ENCODE assay signal across 14 mouse cellular contexts in the genomic region with DNA sequence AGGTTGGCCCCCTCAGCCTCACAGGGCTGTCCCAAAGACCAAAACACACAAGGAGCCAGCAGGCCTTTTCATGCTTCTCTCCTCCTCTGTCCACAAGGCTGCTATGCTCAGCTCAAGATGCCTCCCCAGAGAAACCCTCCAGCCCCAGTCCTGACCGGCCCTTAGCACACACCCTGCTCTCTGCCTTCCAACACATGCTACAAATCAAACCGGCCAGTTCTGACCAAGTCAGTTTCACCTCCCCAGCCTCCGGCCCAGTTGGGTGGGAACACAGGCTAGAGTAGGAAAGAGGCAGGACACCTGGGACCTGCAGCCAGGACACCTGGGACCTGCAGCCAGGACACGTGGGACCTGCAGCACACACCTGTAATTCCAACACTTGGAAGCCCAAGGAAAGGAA. TPM values are rescaled to one million over a fixed set of nuclear protein-coding genes. Genes with fewer than 3 reads are reported as not detected.
"Had no signal": no experiment of that assay in that cellular context is flagged by ENCODE, and none has a peak within 500 bp of the region (broad histone marks: within the 10 kb centered on the region; RNA-seq: fewer than 3 reads in every experiment).

No protein-coding gene starts in this region.

- DNase-seq: kidney, adult 18-20 months; kidney, postnatal 4 days; liver; lung, postnatal 14 days; right cerebral cortex, postnatal 14 days; thymus, adult 2 months; thymus, postnatal 25 days had no signal

- H3K27me3 ChIP-seq: limb, embryonic 12.5 days; lung, embryonic 15.5 days; megakaryocyte, embryonic 14.5 days; midbrain, embryonic 12.5 days had no signal

- H3K4me2 ChIP-seq: limb, embryonic 12.5 days; lung, embryonic 15.5 days; midbrain, embryonic 12.5 days had no signal

- H3K27ac ChIP-seq: kidney, postnatal 0 days; layer of hippocampus, adult 2 months; limb, embryonic 12.5 days; lung, embryonic 15.5 days; macrophage; midbrain, embryonic 12.5 days had no signal

- H3K9ac ChIP-seq: limb, embryonic 12.5 days; lung, embryonic 15.5 days; midbrain, embryonic 12.5 days had no signal

- H3K9me3 ChIP-seq: limb, embryonic 12.5 days; lung, embryonic 15.5 days; megakaryocyte, embryonic 14.5 days; midbrain, embryonic 12.5 days had no signal

- H3K4me3 ChIP-seq: layer of hippocampus, adult 2 months; limb, embryonic 12.5 days; lung, embryonic 15.5 days; megakaryocyte, embryonic 14.5 days; midbrain, embryonic 12.5 days had no signal

RNA-seq across cellular contexts. Expression of gene Catsperz, which starts 8.7 kb away (rescaled TPM):
- polyA plus RNA-seq: macrophage had no signal

RNA-seq across cellular contexts. Expression of gene Kcnk4, which starts 17.8 kb away (rescaled TPM):
- polyA plus RNA-seq: macrophage had no signal
